Mouse (Mus musculus): Measurements from ENCODE around the gene Mad2l1bp. TPM values are rescaled to one million over a fixed set of nuclear protein-coding genes. Genes with fewer than 3 reads are reported as not detected.

Gene Mad2l1bp
- 50.3 and 51.8 TPM in 2 replicates for polyA plus RNA-seq (2015; fragmentation: Nextera tagmentation; extraction: Ambion mirVana)

GRCm38 (mm10) chr17:46152847-46153782, at the start of gene Mad2l1bp:
TSS of gene Mad2l1bp (minus strand) at chr17:46153553.
- no peaks in the 10 kb centered on the region for H3K9me3 ChIP-seq
- peak within 1 kb of the TSS; percentile 90 for H3K27ac ChIP-seq
- no peaks in the 10 kb centered on the region for H3K27me3 ChIP-seq
- peak; percentile 87 for ATAC-seq (ENCODE audit: borderline replicate concordance, extremely low read depth, low FRiP score, low TSS enrichment)
- peaks cover 10% of the 10 kb centered on the region for H3K36me3 ChIP-seq
- H3K4me1 ChIP-seq = peaks cover 20% of the 10 kb centered on the region
- H3K4me2 ChIP-seq = peak within 1 kb of the TSS; percentile 85
- 3% methylated on average over 33 of the region's 33 CpGs for WGBS
- peak within 1 kb of the TSS; percentile 73 for H3K4me3 ChIP-seq
- peak within 1 kb of the TSS; percentile 82 for H3K9ac ChIP-seq

- Histone ChIP-seq H3K9me3 (no peaks in the 10 kb centered on the region), H3K4me2 (peak overlapping the region; percentile 80), H3K9ac (peak overlapping the region; percentile 79), H3K4me3 (peak overlapping the region; percentile 74), H3K27me3 (no peaks in the 10 kb centered on the region), H3K4me1 (peaks cover 28% of the 10 kb centered on the region), H3K27ac (peak overlapping the region; percentile 62), H3K36me3 (peaks cover 35% of the 10 kb centered on the region)
- no peak for ATAC-seq (ENCODE audit: borderline replicate concordance, extremely low read depth, low FRiP score, low TSS enrichment)
- under 1% methylated on average over 20 of the region's 20 CpGs for WGBS
Observed at GRCm38 (mm10) chr17:46203078-46203477, 49.7 kb upstream of the Mad2l1bp start.

GRCm38 (mm10) chr17:46202421-46203071, 49.2 kb upstream of the Mad2l1bp start, which contains the start of the genes Polh and Xpo5:
TSS of gene Polh (minus strand) at chr17:46202645.
TSS of gene Xpo5 (plus strand) at chr17:46202782.
- peak; percentile 96 for ATAC-seq (ENCODE audit: borderline replicate concordance, extremely low read depth, low FRiP score, low TSS enrichment)
- under 1% methylated on average over 61 of the region's 66 CpGs for WGBS
- Histone ChIP-seq H3K9ac (peak within 1 kb of the TSS; percentile 79), H3K4me1 (peaks cover 28% of the 10 kb centered on the region), H3K4me2 (peak within 1 kb of the TSS; percentile 80), H3K36me3 (peaks cover 34% of the 10 kb centered on the region), H3K9me3 (no peaks in the 10 kb centered on the region), H3K27ac (peak within 1 kb of the TSS; percentile 85), H3K4me3 (peak within 1 kb of the TSS; percentile 74), H3K27me3 (no peaks in the 10 kb centered on the region)

DNA sequence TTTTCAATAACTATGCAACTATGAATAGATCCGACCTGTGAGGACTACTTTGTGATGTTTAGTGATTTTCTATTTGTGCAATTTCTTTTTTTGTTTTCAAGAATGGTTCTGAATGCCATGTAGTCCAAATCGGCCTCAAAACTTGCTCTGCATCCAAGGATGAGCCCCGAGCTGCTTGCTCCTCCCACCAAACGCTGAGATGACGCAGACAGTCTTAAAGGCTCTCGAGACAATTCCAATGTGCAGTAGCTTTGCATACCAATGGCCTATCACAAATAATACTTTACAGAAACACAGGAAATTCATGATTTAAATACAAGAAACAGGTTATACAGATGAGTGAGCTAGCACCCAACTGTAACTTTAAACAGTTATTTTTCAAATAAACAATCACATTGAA, 47.8 kb upstream of the Mad2l1bp start:
- peaks cover 28% of the 10 kb centered on the region for H3K4me1 ChIP-seq
- peak overlapping the region; percentile 65; the same call in 1 of the 2 replicates for H3K9ac ChIP-seq
- no peaks in the 10 kb centered on the region for H3K27me3 ChIP-seq
- peaks cover 34% of the 10 kb centered on the region for H3K36me3 ChIP-seq
- WGBS = 43% methylated on average over 6 of the region's 6 CpGs
- no peak for ATAC-seq (ENCODE audit: borderline replicate concordance, extremely low read depth, low FRiP score, low TSS enrichment)
- no peak overlapping the region for H3K27ac ChIP-seq
- peak overlapping the region; percentile 78 for H3K4me2 ChIP-seq
- no peaks in the 10 kb centered on the region for H3K9me3 ChIP-seq
- peak overlapping the region; percentile 74 for H3K4me3 ChIP-seq

GRCm38 (mm10) chr17:46188829-46189228, 35.5 kb upstream of the Mad2l1bp start:
- 81% methylated on average over 2 of the region's 2 CpGs for WGBS
- no peak overlapping the region for H3K4me3 ChIP-seq

DNA sequence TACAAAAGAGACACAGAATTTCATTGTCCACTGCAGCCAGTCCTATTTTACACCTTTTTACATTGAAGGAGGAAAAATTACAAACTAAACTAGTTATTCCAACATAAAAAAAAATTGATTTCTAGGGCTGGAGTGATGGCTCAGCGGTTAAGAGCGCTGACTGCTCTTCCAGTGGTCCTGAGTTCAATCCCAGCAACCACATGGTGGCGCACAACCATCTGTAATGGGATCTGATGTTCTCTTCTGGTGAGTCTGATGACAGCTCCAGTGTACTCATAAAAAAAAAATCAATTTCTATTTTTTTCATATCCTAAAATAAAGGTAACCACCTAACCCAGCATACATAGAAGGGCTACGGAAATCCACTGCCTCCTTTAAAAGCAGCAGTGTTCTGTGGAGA, 28.9 kb upstream of the Mad2l1bp start:
- ATAC-seq (ENCODE audit: borderline replicate concordance, extremely low read depth, low FRiP score, low TSS enrichment) = no peak
- Histone ChIP-seq H3K4me3 (no peak overlapping the region), H3K4me1 (no peaks in the 10 kb centered on the region), H3K4me2 (no peak overlapping the region), H3K27me3 (no peaks in the 10 kb centered on the region), H3K27ac (no peak overlapping the region), H3K36me3 (peaks cover 92% of the 10 kb centered on the region), H3K9me3 (no peaks in the 10 kb centered on the region), H3K9ac (no peak overlapping the region)
- 80% methylated on average over 4 of the region's 4 CpGs for WGBS

More at GRCm38 (mm10) chr17:46188829-46189228, 35.5 kb upstream of the Mad2l1bp start:
- ATAC-seq (ENCODE audit: borderline replicate concordance, extremely low read depth, low FRiP score, low TSS enrichment) = no peak
- Histone ChIP-seq H3K36me3 (peaks cover 88% of the 10 kb centered on the region), H3K27me3 (no peaks in the 10 kb centered on the region), H3K9me3 (no peaks in the 10 kb centered on the region), H3K4me1 (no peaks in the 10 kb centered on the region), H3K9ac (no peak overlapping the region), H3K4me2 (no peak overlapping the region), H3K27ac (no peak overlapping the region)

DNA sequence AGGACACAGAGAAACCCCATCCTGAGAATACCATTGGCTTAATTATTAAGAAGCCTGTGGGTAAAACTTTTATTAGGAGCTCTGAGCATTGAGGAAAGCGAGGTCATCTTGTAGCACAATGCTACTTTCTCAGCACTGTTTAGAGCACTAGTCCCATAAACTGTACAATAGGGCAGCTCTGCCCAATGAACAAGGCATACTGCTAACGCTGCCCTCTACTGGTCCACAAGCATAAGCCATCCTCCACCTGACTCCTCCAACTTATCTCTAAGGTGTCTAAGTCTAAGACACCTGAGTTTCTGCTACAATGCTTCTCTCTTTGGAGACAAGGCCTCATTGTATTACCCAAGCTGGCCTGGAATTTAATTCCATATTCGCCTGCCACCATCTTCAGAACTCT, 17.2 kb upstream of the Mad2l1bp start:
- Histone ChIP-seq H3K9ac (no peak overlapping the region), H3K4me3 (no peak overlapping the region), H3K4me1 (no peaks in the 10 kb centered on the region), H3K27me3 (no peaks in the 10 kb centered on the region), H3K36me3 (peaks cover 84% of the 10 kb centered on the region), H3K9me3 (no peaks in the 10 kb centered on the region), H3K27ac (no peak overlapping the region), H3K4me2 (no peak overlapping the region)
- ATAC-seq (ENCODE audit: borderline replicate concordance, extremely low read depth, low FRiP score, low TSS enrichment) = no peak
- 71% methylated on average over 3 of the region's 3 CpGs for WGBS

DNA sequence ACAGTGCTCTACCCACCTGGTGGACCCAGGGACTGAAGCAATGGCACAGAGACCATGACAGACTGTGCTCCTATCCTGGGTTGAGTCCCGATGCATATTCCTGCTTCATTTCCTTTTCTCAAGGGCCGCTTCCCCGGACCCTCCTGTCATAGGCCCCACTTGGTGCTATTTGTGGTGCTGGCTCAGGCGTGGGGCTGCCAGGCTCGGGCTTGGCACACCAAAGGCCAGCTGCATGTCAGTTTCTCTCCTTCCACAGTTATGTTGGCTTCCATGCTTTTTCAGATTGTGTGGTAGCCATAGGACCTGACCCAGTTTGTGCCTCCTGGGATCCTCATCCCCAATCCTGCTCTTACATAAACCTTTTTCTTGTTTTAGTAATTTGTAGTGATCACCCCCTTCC, 15.4 kb upstream of the Mad2l1bp start:
- no peak for ATAC-seq (ENCODE audit: borderline replicate concordance, extremely low read depth, low FRiP score, low TSS enrichment)
- H3K4me3 ChIP-seq = no peak overlapping the region
- no peak overlapping the region for H3K27ac ChIP-seq
- no peaks in the 10 kb centered on the region for H3K9me3 ChIP-seq
- no peaks in the 10 kb centered on the region for H3K4me1 ChIP-seq
- H3K36me3 ChIP-seq = peaks cover 89% of the 10 kb centered on the region
- H3K9ac ChIP-seq = no peak overlapping the region
- no peak overlapping the region for H3K4me2 ChIP-seq
- H3K27me3 ChIP-seq = no peaks in the 10 kb centered on the region
- WGBS = 89% methylated on average over 5 of the region's 5 CpGs

DNA sequence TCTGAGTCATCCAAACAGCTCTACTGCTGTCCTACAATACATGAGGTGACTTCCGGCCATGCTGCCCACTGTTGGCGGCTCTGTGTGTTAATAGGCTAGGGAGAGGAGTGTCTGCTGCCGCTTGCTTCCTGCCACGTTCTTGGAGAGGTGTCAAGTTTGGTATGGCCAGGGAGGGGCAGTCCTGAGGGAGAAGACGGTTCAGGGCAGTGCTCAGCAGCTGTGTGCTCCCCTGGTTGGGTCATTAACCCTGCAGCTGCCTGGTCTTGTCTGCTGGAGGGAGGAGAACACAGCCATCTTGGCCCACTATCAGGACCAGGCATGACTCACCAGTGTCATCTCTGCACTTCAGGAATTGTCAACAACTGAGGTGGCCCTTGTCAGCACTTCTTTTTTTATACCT, 15.0 kb upstream of the Mad2l1bp start:
- Histone ChIP-seq H3K27ac (no peak overlapping the region), H3K9ac (no peak overlapping the region), H3K4me1 (peaks cover 2% of the 10 kb centered on the region), H3K27me3 (no peaks in the 10 kb centered on the region), H3K4me3 (no peak overlapping the region), H3K4me2 (no peak overlapping the region), H3K36me3 (peaks cover 87% of the 10 kb centered on the region), H3K9me3 (no peaks in the 10 kb centered on the region)
- ATAC-seq (ENCODE audit: borderline replicate concordance, extremely low read depth, low FRiP score, low TSS enrichment) = no peak
- 45% methylated on average over 5 of the region's 5 CpGs for WGBS

- WGBS = 86% methylated on average over 11 of the region's 11 CpGs
- Histone ChIP-seq H3K4me3 (no peak overlapping the region), H3K36me3 (peaks cover 74% of the 10 kb centered on the region), H3K4me2 (no peak overlapping the region), H3K27me3 (no peaks in the 10 kb centered on the region), H3K27ac (no peak overlapping the region), H3K9ac (no peak overlapping the region), H3K4me1 (peaks cover 15% of the 10 kb centered on the region), H3K9me3 (no peaks in the 10 kb centered on the region)
- no peak for ATAC-seq (ENCODE audit: borderline replicate concordance, extremely low read depth, low FRiP score, low TSS enrichment)
Observed at GRCm38 (mm10) chr17:46167014-46167413, 13.7 kb upstream of the Mad2l1bp start.

DNA sequence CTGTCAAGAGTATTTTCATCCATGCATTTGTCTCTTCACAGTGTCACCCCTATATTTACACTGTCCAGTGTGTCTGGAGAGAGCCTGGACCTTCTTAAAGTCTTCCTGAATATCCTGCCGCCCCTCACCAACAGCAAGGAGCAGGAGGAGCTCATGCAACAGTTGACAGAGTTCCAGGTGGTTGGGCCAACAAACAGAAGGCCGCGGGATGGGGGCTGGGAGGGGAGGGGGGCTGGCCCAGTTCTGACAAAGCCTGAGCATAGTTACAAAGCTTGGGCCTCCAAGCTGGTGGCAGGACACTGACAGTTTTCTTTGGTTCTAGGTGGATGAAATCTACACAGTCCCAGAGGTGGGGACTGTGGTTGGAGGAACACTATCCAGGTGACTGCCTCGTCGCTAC, 12.9 kb upstream of the Mad2l1bp start:
- H3K27ac ChIP-seq = no peak overlapping the region
- peaks cover 19% of the 10 kb centered on the region for H3K4me1 ChIP-seq
- H3K9ac ChIP-seq = no peak overlapping the region
- WGBS = 74% methylated on average over 5 of the region's 5 CpGs
- no peaks in the 10 kb centered on the region for H3K9me3 ChIP-seq
- ATAC-seq (ENCODE audit: borderline replicate concordance, extremely low read depth, low FRiP score, low TSS enrichment) = no peak
- no peak overlapping the region for H3K4me3 ChIP-seq
- peaks cover 70% of the 10 kb centered on the region for H3K36me3 ChIP-seq
- no peak overlapping the region for H3K4me2 ChIP-seq
- no peaks in the 10 kb centered on the region for H3K27me3 ChIP-seq

- Histone ChIP-seq H3K9ac (no peak overlapping the region), H3K4me2 (no peak overlapping the region), H3K36me3 (peaks cover 62% of the 10 kb centered on the region), H3K27ac (no peak overlapping the region), H3K27me3 (no peaks in the 10 kb centered on the region), H3K4me1 (peaks cover 19% of the 10 kb centered on the region), H3K9me3 (no peaks in the 10 kb centered on the region), H3K4me3 (no peak overlapping the region)
- no peak for ATAC-seq (ENCODE audit: borderline replicate concordance, extremely low read depth, low FRiP score, low TSS enrichment)
- WGBS = 87% methylated on average over 12 of the region's 12 CpGs
Observed at GRCm38 (mm10) chr17:46165460-46165859, 12.1 kb upstream of the Mad2l1bp start.

Data from lung, embryonic 15.5 days (tissue).